Mouse (Mus musculus) bone marrow, adult 2 months (tissue): Measurements from ENCODE around the gene Ogdh.

Experiments used
- CTCF ChIP-seq: fragments of 200-500 bp; IDR thresholded peaks from 2 replicates; pipeline ENCODE4 v1.5.1; 2011; ENCODE audit warnings: low read length, control low read depth; ENCODE audit not compliant: control insufficient read depth, insufficient read depth
- POLR2A ChIP-seq: fragments of 200-500 bp; IDR thresholded peaks from 2 replicates; pipeline ENCODE4 v1.6.1; 2011; ENCODE audit warnings: low read depth, mild to moderate bottlenecking, control low read depth, low read length, borderline replicate concordance; ENCODE audit not compliant: control insufficient read depth

DNA sequence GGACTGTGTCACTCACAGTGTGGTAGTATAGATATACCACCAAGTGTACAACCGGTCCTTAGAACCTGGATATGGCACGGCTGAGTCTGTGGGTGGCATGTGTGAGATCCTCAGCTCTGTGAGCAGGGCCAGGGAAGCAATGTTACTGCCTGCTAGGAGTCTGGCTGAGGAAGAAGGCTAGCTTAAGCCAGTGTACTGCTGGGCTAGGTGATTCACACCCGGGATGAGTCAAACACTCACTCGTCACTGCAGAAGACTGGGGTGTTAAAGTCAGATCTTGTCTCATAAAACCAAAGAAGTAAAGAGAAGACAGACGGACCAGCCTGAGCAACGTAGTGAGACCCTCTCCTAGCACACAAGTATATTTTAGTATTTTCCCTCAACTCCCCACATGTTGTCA lies 89.5 kb downstream of the Ogdh start:
- TF ChIP-seq CTCF (no peak), POLR2A (no peak)
